Mouse (Mus musculus): ENCODE results near the gene Snrpb. TPM values are rescaled to one million over a fixed set of nuclear protein-coding genes. Genes with fewer than 3 reads are reported as not detected.

Gene Snrpb
- polyA plus RNA-seq, 1 experiment from 2014 or later, result 315 TPM

DNA sequence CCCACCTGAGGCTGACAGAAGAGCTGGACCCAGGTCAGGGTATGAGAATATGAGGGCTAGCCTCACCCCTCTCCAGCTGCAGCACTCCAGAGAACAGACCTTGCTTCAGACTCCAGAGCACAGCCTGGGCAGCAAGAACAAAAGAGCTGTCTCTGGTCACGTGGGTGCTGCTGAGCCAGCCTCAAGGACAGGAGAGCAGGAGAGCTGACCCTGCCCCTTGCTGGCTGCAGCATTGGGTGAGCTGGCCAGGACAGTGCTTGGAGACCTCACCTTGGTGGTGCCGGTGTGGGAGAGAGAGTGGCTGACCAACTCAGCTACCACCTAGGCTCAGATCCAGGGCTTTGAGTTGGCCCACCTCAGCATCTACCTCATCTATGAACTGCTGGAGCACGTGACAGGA, 24.0 kb downstream of the Snrpb start:
- no peaks in the 10 kb centered on the region for H3K27me3 ChIP-seq (ENCODE audit: control insufficient read depth, insufficient read depth, low read length)
- WGBS, result 85% methylated on average over 3 of the region's 3 CpGs
- H3K4me1 ChIP-seq (ENCODE audit: control insufficient read depth, insufficient read depth, low read length), result no peaks in the 10 kb centered on the region
- no peak overlapping the region for H3K4me2 ChIP-seq (ENCODE audit: low read depth, low read length)
- no peaks in the 10 kb centered on the region for H3K36me3 ChIP-seq (ENCODE audit: control insufficient read depth, insufficient read depth, low read length)
- no peak for ATAC-seq (ENCODE audit: low read depth)
- no peak overlapping the region for H3K27ac ChIP-seq (ENCODE audit: low read depth, low read length)
- H3K9ac ChIP-seq (replicated peaks; ENCODE audit: low read depth, low read length), result no peak overlapping the region
- H3K4me3 ChIP-seq (ENCODE audit: low read depth, low read length), result no peak overlapping the region
- H3K9me3 ChIP-seq (ENCODE audit: control insufficient read depth, low read length), result no peaks in the 10 kb centered on the region

DNA sequence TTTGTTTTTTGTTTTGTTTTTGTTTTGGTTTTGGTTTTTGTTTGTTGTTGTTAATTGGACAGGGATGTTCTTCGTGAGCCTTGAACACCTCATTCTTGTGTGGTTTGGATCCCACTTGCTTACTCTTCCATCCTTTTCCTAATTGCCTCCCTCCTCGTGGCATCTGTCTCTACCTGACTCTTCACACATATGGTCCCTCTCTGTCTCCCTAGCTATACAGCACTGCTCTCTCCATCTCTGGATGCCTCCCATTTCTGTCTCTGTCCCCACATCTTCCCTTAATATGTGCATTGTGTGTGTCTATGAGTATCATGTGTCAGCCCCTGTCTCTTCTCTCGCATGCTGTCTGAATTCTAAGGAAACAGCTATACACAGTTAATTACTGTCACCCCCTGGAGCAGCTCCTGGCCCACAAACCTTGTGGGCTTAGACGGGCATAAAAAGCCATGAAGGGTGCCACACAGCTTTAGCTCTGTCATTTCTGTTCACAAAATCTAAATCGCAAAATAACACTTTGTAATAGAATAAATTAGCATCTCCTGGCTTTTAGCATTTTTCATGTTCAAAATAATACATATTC, 33.0 kb downstream of the Snrpb start:
- Histone ChIP-seq H3K27me3 (ENCODE audit: control insufficient read depth, insufficient read depth, low read length) (no peaks in the 10 kb centered on the region), H3K4me3 (ENCODE audit: low read depth, low read length) (no peak overlapping the region), H3K4me1 (ENCODE audit: control insufficient read depth, insufficient read depth, low read length) (no peaks in the 10 kb centered on the region), H3K36me3 (ENCODE audit: control insufficient read depth, insufficient read depth, low read length) (no peaks in the 10 kb centered on the region), H3K9me3 (ENCODE audit: control insufficient read depth, low read length) (no peaks in the 10 kb centered on the region), H3K27ac (ENCODE audit: low read depth, low read length) (no peak overlapping the region), H3K9ac (replicated peaks; ENCODE audit: low read depth, low read length) (no peak overlapping the region), H3K4me2 (ENCODE audit: low read depth, low read length) (no peak overlapping the region)
- no peak for ATAC-seq (ENCODE audit: low read depth)
- 71% methylated on average over 5 of the region's 5 CpGs for WGBS

DNA sequence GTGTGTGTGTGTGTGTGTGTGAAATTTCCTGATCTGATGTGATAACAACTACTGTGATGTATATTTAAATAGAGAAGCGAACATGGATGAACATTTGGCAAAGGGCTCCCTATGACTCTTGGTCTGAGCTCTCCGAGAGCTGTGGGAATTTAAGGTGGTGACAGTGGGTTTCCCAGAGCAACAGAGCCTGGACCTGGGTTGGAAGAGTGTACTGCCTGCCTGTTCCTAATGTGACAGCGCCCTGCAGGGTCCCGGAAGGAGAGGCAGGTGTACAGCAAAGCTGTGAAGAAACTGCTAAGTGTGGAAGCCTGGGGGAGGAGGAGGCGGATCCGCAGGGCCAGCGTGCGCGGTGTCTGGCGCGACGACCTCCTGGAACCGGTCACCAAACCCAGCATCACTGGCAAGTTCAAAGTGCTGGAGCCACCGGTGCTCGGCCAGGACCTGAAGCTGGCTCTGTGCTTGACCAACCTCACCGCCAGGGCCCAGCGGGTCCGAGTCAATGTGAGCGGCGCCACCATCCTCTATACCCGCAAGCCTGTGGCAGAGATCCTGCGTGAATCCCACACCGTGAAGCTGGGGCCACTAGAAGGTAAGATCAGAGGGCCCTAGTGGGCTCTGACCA, 34.4 kb downstream of the Snrpb start:
- 87% methylated on average over 23 of the region's 23 CpGs for WGBS
- H3K36me3 ChIP-seq (ENCODE audit: control insufficient read depth, insufficient read depth, low read length), result no peaks in the 10 kb centered on the region
- no peak overlapping the region for H3K9ac ChIP-seq (replicated peaks; ENCODE audit: low read depth, low read length)
- H3K27me3 ChIP-seq (ENCODE audit: control insufficient read depth, insufficient read depth, low read length), result no peaks in the 10 kb centered on the region
- ATAC-seq (ENCODE audit: low read depth), result no peak; the same call in 1 of the 2 replicates
- no peak overlapping the region for H3K4me3 ChIP-seq (ENCODE audit: low read depth, low read length)
- no peaks in the 10 kb centered on the region for H3K4me1 ChIP-seq (ENCODE audit: control insufficient read depth, insufficient read depth, low read length)
- no peak overlapping the region for H3K27ac ChIP-seq (ENCODE audit: low read depth, low read length)
- no peaks in the 10 kb centered on the region for H3K9me3 ChIP-seq (ENCODE audit: control insufficient read depth, low read length)
- no peak overlapping the region for H3K4me2 ChIP-seq (ENCODE audit: low read depth, low read length)

DNA sequence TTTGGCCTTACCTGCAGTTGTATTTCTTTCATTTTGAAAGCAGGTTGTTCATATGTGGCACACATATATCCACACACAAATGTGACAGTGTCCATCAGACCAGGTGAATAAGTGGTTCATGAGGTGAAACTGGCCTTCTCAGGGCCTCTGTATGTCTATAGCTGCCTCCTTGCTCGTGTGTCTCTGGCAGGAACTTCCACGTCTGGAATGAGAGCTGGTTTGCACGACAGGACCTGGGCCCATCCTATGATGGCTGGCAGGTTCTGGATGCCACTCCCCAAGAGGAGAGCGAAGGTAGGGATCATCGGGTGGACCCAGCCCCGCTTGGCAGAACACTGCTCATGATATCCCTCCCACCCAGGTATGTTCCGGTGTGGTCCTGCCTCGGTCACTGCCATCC, 36.2 kb downstream of the Snrpb start:
- Histone ChIP-seq H3K9ac (replicated peaks; ENCODE audit: low read depth, low read length) (no peak overlapping the region), H3K27me3 (ENCODE audit: control insufficient read depth, insufficient read depth, low read length) (no peaks in the 10 kb centered on the region), H3K4me3 (ENCODE audit: low read depth, low read length) (no peak overlapping the region), H3K27ac (ENCODE audit: low read depth, low read length) (no peak overlapping the region), H3K4me2 (ENCODE audit: low read depth, low read length) (no peak overlapping the region), H3K36me3 (ENCODE audit: control insufficient read depth, insufficient read depth, low read length) (no peaks in the 10 kb centered on the region), H3K4me1 (ENCODE audit: control insufficient read depth, insufficient read depth, low read length) (no peaks in the 10 kb centered on the region), H3K9me3 (ENCODE audit: control insufficient read depth, low read length) (no peaks in the 10 kb centered on the region)
- WGBS, result 94% methylated on average over 8 of the region's 8 CpGs
- ATAC-seq (ENCODE audit: low read depth), result no peak

DNA sequence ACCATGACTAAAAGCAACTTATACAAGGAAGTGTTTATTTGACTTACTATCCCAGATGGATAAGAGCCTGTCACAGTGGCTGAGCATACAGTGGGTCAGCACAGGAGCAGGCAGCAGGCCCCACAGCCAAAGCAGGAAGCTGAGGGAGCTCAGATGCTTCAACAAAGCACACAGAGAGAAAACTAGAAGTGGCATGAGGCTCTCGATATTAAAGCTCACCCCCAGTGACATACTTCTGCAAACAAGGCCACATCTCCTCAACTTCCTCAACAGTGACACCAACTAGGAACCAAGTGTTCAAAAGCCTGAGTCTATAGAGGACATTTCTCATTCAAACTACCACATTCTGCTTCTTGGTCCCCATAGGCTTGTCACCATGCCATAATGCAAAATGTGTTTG, 49.5 kb downstream of the Snrpb start:
- H3K9me3 ChIP-seq (ENCODE audit: control insufficient read depth, low read length), result no peaks in the 10 kb centered on the region
- H3K27ac ChIP-seq (ENCODE audit: low read depth, low read length), result no peak overlapping the region
- H3K4me1 ChIP-seq (ENCODE audit: control insufficient read depth, insufficient read depth, low read length), result 0 out of 2 replicates have a peak, but pooled peaks cover 3% of the 10 kb centered on the region
- no peak overlapping the region for H3K9ac ChIP-seq (replicated peaks; ENCODE audit: low read depth, low read length)
- no peak overlapping the region for H3K4me3 ChIP-seq (ENCODE audit: low read depth, low read length)
- WGBS, result 78% methylated on average over 1 of the region's 1 CpGs
- no peaks in the 10 kb centered on the region for H3K36me3 ChIP-seq (ENCODE audit: control insufficient read depth, insufficient read depth, low read length)
- no peaks in the 10 kb centered on the region for H3K27me3 ChIP-seq (ENCODE audit: control insufficient read depth, insufficient read depth, low read length)
- no peak for ATAC-seq (ENCODE audit: low read depth)
- H3K4me2 ChIP-seq (ENCODE audit: low read depth, low read length), result no peak overlapping the region

DNA sequence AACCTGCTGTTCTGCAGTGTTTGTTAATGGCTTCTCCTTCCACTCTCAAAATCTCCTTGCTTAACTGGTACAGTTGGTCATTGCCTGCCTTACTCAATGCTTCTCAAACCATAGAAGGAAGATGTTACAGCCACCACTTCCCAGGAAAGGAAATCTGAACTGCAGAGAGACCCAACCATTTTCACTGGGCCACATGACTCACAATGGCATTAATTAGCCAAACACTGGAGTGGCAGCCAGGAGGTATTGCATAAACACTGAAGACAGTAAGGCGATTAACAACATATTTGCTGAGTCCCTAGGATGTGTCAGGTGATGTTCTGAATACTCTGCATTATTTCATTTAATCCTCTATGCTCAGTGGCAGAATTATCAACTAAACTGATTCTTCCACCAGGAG, 53.1 kb downstream of the Snrpb start:
- WGBS, result 77% methylated on average over 1 of the region's 1 CpGs
- H3K4me1 ChIP-seq (ENCODE audit: control insufficient read depth, insufficient read depth, low read length), result 0 out of 2 replicates have a peak, but pooled peaks cover 3% of the 10 kb centered on the region
- no peak overlapping the region for H3K4me2 ChIP-seq (ENCODE audit: low read depth, low read length)
- ATAC-seq (ENCODE audit: low read depth), result no peak
- 0 out of 2 replicates have a peak overlapping the region, but pooled peaks have one; percentile 24 for H3K27ac ChIP-seq (ENCODE audit: low read depth, low read length)
- no peaks in the 10 kb centered on the region for H3K27me3 ChIP-seq (ENCODE audit: control insufficient read depth, insufficient read depth, low read length)
- no peak overlapping the region for H3K4me3 ChIP-seq (ENCODE audit: low read depth, low read length)
- H3K9me3 ChIP-seq (ENCODE audit: control insufficient read depth, low read length), result no peaks in the 10 kb centered on the region
- H3K36me3 ChIP-seq (ENCODE audit: control insufficient read depth, insufficient read depth, low read length), result no peaks in the 10 kb centered on the region
- H3K9ac ChIP-seq (replicated peaks; ENCODE audit: low read depth, low read length), result no peak overlapping the region

DNA sequence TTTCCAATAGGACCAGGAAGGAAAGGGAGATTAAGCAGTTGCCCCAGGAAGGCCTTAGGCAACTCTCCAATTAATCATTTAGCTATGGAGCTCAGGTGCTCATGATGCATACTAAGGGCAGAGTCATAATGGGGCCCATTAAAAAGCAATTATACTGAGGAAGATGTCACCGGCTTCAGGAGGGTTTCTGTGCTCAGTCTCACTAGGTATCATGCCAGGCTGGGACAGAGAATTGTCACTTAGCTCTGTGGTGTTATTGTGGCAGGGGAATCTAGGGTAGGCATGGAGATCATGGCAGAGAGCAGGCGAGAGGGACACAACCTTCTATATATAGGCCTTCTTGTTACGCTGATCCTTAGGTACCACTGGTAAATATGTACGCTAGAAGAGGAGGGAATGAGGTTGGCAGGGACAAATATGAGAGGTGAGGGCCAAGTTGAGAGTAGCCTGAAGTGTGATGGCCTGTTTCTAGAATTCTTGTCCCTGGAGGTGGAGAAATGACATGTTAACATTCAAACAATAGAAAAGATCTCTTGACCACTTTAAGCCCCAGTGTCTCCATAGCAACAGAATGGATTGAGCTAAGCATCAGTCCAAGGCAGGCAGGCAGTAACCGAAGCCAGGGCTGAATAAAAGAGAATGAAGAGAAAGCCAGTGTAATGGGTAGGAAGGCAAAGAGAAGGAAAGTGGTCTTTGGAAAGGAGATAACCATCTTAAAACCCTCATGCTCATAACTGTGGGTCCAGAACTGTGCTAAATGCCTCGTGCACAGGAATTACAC, 53.7 kb downstream of the Snrpb start:
- H3K4me1 ChIP-seq (ENCODE audit: control insufficient read depth, insufficient read depth, low read length), result 0 out of 2 replicates have a peak, but pooled peaks cover 3% of the 10 kb centered on the region
- no peak overlapping the region for H3K4me3 ChIP-seq (ENCODE audit: low read depth, low read length)
- 51% methylated on average over 6 of the region's 6 CpGs for WGBS
- H3K27me3 ChIP-seq (ENCODE audit: control insufficient read depth, insufficient read depth, low read length), result no peaks in the 10 kb centered on the region
- H3K27ac ChIP-seq (ENCODE audit: low read depth, low read length), result peak overlapping the region; percentile 24; the same call in 1 of the 2 replicates
- H3K4me2 ChIP-seq (ENCODE audit: low read depth, low read length), result no peak overlapping the region
- no peaks in the 10 kb centered on the region for H3K36me3 ChIP-seq (ENCODE audit: control insufficient read depth, insufficient read depth, low read length)
- no peak overlapping the region for H3K9ac ChIP-seq (replicated peaks; ENCODE audit: low read depth, low read length)
- no peaks in the 10 kb centered on the region for H3K9me3 ChIP-seq (ENCODE audit: control insufficient read depth, low read length)
- ATAC-seq (ENCODE audit: low read depth), result no peak; the same call in 1 of the 2 replicates
